Mouse (Mus musculus) R1 (cell line): ENCODE results near the gene Kalrn.

Experiments used
- DNase-seq: peaks from one replicate; pipeline ENCODE4 v3.0.0-alpha.2; 2018; ENCODE audit warnings: low read depth, low spot score

Gene Kalrn

DNA sequence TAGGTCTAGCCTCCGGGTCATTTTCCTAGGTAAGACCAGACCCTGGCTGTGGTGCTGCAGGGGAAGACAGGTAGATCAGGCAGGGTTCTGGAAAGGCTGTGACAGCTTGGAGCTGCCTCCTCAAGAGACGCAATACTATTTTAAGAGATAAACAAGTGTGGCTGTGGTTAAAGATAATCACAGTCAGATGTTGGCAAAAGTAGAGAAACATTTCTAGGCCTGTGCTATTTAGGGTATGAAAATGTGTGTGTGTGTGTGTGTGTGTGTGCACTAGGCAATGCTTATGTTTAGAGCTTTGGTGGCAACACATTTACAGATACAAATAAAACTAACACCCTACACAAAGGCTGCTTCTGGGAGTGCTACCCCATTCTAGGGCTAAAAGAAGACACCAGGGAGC lies 494.6 kb downstream of the Kalrn start:
- DNase-seq: no peak

DNA sequence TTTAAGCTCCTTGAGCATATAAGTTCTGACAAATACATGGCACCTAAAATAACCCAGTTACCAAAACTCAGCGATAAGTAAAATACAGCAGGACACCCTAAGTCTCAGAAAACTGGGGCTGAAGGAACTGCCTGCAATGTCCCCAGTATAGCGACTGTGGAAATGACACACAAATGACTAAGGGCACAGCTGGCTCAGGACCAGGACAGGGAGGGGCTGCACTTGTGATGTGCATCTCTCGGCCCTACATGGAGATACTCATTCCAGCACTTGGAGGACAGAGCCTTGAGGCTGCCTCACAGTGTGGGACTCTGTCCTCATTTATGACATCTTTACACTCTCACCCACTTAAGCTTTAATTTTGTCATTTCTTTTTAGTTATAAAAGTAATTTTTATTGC lies 497.2 kb downstream of the Kalrn start:
- DNase-seq: no peak

DNA sequence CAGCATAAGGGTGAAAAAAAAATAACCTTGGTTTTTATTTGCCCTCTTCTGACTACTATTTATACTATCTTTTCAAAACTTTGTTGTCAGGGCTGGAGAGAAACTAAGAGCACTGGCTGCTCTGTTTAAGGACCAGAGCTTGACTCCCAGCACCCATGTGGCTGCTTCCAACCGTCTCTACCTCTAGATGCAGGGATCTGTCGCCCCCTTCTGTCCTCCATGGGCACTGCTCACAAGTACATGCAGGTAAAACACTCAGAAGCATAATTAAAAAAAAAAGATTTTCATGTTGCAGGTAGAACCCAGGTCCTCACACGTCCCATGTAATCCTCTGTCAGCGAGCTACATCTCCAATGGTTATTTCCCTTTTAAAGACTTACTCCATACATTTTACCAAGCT lies 499.4 kb downstream of the Kalrn start:
- peak; percentile 47 for DNase-seq

DNA sequence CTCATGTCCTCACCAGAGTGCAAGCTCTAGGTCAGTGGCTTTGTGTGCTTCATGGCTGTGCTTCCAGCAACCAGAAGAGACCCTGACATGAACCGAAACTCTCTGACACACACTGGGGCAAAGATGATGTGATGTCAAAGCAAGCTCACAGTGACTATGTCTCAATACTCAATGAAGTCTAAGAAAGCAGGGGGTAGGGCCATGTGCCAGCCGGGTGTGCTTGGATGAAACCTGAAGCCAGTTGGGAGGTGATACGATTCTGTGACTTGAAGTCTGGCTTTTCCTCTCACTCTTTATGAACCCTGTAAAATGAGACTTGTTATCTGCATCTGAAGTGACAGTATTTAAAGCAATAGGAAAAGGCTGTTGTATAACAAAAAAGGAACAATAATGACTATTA lies 501.2 kb downstream of the Kalrn start:
- no peak for DNase-seq

DNA sequence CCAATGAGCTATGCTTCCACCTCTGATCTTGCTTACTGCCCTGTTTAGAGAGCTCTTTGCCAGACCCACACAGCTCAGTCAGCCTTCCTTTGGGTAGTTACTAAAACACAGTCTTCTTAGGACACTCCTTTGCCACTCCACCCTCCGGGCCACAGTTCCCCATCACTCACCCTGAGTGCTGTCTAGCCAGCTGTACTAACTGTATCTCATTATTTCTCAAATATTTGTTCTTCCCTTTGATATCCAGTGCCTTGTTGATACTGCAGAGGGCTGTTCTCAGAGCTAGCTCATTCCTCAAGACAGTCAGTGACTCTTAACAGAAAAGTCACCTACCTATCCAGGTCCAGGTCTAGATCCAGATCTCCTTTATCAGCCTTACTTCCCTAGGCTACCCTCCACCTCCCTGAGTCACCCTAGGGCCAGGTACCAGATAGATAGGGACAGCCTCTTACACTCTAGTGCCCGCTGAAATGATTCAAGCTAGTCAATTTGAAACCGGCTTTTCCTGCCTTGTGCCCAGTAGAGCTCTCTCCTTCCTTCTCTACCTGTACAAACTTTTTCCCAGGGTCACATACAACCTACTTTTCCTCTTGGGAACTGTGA lies 502.0 kb downstream of the Kalrn start:
- DNase-seq: no peak

DNA sequence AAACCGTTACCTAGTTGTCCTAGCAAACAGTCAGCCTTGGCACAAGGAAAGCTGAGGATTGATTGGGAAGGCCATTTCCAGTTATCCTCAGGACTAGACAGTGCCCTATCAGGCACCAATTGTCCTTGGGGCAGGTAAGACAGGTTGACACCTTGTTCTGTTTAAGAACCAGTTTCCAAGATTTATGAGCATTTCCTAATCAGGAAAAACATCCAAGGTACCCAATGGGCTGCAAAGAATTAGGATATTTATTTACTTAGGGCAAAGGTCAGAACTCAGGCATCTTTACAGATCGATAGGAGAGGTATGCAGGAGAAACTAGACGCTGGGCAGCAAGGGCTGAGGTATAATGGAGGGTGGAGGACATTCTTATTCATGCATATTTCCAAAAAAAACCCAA lies 503.9 kb downstream of the Kalrn start:
- no peak for DNase-seq

DNA sequence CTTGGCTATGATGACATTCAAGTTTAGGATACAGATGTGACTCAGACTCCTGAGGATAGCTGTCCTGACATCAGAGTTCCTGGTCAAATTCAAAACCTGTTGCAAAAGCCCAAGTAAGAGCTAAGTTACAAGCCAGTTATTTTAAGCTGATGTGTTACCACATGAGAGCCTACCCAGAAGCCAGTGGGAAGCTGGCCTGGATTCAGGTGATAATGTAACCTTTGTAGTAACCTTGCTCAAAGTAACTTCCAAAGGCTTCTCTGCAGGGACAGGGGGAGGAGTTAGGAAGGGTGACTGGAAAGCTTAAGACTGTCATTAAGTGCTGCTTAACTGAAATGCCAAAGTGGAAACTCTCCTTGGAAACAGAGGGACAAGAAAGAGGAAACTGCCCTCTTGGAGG lies 506.4 kb downstream of the Kalrn start:
- peak; percentile 21 for DNase-seq

DNA sequence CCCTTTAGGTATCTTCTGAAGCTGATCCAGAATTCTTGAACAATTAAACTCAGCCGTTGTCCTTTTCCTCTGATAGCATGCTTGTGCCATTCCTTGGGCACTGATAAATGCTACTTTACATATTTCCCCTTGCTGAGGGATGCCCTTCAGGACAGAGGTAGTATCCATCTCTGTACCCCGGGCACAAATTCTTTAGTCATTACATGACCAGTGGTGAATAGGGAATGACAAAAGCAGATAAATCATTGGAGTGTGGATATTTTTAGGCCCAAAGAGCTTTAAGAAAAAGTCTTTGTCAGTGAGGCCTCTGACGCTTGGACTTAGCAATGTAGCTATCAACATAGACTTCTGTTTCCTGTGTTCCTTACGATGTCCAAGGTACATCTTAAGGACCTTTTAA lies 507.0 kb downstream of the Kalrn start:
- DNase-seq: no peak

DNA sequence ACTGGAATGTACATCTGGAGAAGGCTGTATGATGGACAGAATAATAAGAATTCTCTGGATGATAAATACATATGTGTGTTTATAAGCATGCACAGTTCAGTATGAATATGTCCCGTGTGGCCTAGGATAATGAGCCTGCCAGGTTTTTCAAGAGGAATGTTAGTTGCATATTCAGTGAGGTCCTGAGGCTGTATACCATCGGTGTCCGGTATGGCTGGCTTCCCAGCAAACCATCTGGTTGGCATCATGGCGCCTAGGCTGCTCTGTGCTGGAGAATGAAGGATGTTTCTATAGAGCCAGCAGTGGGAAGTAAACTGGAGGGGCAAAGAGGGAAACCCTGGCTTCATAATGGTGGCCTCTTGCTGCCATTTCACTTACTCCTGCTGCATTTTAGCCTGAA lies 510.0 kb downstream of the Kalrn start:
- no peak for DNase-seq

DNA sequence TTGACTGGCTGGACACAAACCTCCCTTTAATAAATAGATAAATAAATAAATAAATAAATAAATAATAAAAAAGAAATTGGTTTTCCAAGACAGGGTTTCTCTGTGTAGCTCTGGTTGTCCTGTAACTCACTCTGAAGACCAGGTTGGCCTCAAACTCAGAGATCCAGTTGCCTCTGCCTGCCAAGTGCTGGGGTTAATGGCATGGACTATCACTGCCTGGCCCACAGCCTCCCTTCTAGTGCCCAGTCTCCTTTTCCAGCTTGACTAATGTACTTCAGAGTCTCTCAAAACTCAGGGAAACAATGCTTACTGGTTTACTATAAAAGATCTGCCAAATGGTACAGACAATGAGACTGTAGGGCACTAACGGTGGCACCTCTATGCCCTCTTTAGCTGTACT lies 511.7 kb downstream of the Kalrn start:
- DNase-seq: no peak

DNA sequence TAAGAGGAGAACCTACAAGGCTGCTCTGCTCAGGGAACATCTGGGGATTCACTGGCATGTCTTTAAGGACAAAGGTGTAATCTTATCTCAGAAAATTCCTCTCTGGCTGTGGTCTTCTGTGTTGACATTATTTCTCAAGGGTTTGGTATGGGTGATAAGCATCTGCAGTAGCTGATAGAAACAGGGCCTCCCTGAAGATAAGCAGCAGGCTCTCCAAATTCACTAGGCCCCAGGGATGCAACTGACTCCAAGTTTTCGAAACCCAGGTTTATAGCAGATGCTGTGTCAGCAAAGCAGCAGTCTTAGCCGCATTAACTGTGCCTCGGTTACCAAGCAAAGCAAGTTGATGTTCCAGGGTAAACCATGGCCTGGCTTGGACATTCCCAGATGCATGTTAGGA lies 514.7 kb downstream of the Kalrn start:
- no peak for DNase-seq

DNA sequence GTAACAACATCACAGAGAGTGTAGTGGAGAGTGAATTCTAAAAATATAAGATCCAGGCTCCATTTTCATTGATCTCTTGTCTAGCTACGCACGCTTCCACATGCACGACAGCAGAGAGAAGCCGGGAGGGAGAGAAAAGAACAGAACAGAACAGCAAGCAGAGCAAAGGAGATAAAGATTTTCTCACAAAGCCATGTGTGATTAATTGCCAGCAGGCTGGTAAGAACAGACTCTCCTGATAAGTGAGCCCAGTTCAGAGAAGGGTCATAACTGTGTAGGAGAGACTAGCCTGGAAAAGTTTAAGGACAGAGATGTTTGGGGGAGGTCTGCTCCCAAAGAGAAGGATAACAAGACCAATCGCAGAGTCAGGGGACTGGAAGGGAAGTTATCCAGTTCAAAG lies 515.9 kb downstream of the Kalrn start:
- no peak for DNase-seq

DNA sequence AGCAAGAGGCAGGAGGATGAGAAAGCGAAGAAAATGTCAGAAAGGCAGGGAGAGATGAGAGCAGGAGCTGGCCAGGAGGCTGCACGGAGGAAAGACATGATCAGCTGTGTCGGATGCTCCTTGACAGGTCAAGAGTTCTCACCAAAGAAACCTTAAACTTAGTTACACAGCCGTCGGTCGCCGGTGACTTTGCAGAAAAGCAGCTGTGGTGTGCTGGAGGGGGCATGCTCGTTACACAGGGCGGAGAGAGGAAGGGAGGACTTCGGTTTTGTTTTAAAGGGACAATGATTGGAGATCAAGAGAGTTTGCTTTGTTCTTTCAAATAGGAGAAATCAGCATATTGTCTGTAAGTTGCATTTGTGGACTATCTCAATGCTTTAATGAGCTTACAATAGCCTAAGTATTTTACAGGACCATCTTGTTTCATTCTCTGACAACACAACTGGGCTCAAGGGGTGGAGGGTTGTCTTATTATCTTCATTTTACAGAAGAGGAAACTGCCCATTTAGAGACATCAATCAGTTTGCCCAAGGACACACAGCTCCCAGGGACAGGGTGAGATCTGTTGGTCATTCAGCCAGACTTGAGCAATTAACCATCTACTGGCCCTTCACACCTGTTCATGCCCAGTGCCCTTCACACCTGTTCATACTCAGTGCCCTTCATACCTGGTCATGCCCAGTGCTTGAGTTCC lies 516.8 kb downstream of the Kalrn start:
- peak; percentile 6 for DNase-seq

DNA sequence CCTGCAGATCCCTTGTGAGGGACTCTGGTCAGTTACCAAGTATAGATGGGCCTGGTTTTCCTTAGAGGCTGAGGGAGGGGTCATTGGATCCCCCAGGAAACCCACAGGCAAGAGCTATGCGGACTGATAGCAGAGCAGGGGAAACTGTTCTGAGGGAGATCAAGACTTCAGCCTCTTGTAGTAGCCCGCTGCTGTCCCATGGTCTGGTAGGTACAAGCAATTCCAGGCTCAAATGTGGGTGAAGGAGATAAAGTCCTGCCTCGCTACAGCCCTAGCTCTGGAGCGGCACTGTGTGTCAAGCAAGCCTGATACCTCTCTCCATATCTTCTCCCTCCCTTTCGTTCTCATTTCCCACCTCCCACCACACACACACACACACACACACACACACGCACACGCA lies 523.2 kb downstream of the Kalrn start:
- no peak for DNase-seq

DNA sequence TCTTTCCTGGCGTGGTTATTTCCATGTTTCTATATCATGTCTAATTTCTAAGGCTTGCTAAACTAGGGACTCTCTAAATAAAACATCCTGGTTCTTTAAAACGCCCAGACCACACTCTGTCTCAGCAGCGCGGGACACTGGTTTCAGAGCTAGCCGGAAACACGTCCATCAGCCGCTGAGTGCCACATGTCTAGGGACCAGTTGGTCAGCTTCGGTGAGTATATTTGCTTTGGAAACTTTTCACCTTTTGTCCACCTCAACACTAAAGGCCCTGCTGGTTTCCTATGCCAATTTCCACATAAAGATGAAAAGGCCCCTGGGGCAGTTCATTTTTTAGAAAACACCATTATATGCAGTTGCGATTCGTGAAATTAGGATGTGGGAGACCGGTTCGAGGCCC lies 524.0 kb downstream of the Kalrn start:
- no peak for DNase-seq

DNA sequence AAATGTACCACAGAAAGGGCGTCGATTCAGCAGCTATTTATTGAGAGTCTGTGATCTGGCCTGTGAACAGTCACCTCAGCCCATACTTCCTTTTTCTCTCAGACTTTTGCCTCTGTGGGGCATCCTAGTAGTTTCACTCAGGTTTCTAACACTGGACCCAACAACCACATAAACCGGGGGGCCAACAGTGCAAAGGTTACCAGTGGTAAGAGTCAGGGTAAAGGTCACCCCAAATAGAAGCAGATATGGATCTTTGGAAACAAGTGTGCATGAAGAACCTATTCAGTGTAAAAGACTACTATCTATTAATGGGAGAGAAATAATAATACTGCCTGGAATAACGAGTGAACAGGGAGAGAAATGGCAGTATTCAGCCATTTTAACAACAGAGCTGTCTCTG lies 525.1 kb downstream of the Kalrn start:
- DNase-seq: no peak

DNA sequence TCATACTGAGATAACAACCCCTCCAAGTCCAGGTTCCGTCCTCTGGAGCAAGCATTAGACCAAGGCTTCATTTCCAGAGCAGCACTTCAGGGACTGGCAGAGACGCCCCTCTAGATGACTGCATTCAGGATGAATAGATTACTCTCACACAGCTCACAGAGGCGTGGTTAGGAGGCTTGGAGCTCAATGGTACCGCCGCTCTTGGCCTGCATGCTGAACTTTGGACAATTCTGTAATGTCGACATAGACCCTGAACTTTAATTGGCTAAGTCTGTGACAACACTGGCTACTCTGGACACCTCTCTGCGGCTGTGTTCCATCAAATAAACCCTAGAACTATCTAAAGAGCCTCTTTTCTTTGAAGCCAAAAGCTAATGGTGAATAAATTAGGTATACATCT lies 525.8 kb downstream of the Kalrn start:
- DNase-seq: no peak

DNA sequence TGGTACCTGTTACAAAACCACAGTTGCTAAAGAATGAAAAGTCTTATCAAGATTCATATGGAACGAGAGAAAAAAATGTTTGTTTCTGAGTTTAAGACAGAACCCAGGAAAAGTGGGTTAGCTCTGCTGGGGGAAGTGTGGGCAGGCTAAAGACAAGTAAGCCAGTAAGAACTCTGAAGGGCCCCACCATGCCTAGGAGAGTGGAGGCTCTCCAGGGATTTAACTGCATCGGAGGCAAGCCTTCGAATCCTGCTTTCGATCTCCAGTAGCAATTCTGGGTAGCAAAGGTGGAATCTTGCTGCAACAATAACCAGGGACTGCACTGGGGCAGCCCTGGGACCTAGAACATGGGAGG lies 526.3 kb downstream of the Kalrn start:
- DNase-seq: no peak

DNA sequence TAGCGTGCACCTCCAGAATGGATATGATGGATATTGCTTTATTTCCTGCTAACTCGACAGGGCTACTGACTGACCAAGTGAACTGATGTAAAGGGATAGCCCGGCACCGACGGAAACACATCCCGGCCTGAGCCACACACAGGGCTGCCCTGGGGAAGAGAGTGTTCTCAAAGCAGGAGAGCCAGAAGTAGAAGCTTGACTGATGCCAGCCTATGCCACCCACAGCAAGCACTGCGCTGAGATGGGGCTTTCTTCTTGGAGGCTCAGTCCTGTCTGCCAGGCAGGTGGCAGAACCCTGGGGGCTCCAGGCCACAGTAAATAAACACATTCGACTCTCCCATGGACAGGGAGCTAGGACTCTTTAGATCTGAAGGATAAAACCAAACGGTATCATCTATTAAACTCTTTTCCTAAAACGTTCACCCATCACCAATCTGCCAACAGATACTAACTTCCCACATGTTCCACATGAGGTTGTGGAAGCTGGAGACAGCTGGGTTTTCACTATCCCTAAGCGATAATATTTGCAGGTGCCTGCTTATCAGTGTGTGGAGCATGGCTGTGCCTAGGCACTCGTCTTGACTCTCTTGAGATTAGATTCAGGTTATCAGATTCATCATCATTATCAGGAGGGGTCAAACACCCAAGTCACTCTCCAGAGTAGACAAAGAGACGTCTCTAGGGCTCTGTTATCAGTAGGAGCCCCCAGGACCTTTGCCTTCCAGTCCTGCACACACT lies 526.9 kb downstream of the Kalrn start:
- no peak for DNase-seq

DNA sequence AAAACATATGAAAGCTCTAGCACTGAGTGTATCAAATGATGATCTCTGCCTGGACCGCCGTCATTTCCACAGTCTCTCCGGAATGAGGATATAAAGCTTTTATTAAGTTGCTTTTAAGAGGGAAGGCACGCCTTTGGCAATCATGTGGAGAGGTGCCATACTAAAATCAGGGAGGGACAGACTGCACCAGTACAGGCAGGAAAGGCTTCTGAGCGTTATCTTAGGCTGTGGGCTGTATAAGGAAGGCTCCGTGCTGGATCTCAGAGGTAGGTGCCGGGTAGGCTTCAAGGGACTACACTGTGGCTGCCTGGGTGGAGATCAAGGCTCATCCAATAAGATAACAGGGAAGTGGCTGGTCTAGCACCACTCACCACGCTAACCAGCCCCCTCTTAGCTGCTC lies 528.8 kb downstream of the Kalrn start:
- DNase-seq: no peak

DNA sequence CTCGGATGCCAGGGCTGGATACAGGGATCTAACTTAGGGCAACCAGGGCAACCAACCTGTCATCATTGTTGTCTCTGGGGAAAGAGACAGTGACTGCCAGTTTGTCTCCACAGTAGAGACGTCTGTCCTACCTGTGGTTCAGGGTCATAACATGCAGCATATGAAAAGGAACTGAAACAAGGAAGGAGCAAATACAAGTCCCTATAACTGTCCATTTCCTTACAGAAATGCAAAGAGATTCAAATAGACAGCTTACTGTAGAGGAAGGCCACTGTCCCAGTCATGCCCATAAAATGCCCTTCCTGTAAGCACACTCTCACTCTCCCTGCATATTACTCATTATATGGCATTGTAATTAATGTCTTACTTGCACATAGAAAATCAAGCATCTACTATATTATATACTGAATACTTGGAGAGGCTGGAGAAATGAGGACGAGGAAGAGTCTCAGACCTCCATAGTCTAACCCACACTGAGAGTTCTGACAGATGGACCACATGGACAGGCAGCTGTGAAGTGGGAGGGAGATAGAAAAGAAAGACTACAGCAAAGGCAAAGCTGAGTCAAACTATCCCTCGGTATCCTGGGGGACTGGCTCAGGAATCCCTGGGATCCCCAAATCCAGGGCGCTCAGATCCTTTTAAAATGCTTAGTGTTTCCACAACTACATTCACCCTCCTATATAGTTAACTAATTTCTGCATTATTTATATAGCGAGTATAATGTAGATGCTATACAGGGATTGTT lies 530.1 kb downstream of the Kalrn start:
- DNase-seq: no peak

DNA sequence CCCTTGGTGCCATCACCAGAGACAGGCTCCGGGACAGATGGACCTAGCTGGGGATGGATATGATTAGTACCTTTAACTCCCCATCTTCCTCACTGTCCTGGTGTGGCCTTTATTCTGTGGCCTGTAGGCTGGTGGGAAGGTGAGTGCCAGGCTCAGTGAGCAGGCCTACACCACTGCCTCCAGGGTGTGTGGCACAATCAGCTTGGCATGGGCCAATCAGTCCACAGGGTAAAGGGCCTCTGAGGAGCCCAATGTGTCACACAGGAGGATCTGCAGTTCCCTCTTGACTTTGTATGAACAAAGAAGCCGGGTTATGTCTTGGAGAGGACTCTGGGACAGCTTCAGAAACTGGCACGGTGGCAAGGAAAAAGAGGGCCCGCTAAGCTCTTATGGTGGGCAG lies 530.7 kb downstream of the Kalrn start:
- no peak for DNase-seq

DNA sequence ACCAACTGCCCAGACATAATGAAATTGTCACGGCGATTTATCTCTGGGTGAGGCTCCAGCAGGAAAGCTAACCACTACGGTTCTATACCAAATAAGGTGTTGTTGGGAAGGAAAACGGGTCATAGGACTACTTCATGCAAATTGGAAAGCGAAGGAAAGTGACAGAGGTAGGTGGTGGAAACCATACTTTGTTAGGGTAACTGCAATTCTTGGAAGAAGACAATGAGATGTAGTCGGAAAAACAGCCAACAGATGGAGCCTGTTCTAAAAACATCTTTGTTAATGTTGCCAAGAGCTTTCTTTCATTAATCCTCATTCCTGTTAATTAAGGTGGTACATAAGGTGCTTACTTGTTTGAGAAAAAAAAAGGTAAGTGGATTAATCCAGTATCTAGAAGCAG lies 533.1 kb downstream of the Kalrn start:
- DNase-seq: no peak
